Mouse (Mus musculus) forebrain, embryonic 13.5 days (tissue): ENCODE measurements around the gene Zfp456. TPM values are rescaled to one million over a fixed set of nuclear protein-coding genes. Genes with fewer than 3 reads are reported as not detected.
"Not testable (repeated sequence)": the region's sequence is repeated elsewhere in the genome, so short reads cannot be mapped to it uniquely, and the experiment has no call there.

Experiments used
- ATAC-seq: fragments of 200-750 bp; cut with Nextera tagmentation; 2 replicates; pipeline ENCODE4 v1.8.0; 2017
- H3K27ac ChIP-seq: fragments of 300-500 bp; sonication (generic); 2 replicates; pipeline ENCODE4 v1.5.1; 2015; ENCODE audit warnings: inconsistent platforms, mild to moderate bottlenecking, moderate library complexity
- H3K27me3 ChIP-seq: fragments of 300-500 bp; sonication (generic); 2 replicates; pipeline ENCODE4 v1.6.1; 2015; ENCODE audit warnings: mild to moderate bottlenecking, inconsistent platforms
- H3K36me3 ChIP-seq: fragments of 300-500 bp; sonication (generic); 2 replicates; pipeline ENCODE4 v1.6.1; 2015; ENCODE audit warnings: mild to moderate bottlenecking, inconsistent platforms; ENCODE audit not compliant: poor library complexity, severe bottlenecking
- H3K4me1 ChIP-seq: fragments of 300-500 bp; sonication (generic); 2 replicates; pipeline ENCODE4 v1.6.1; 2015; ENCODE audit warnings: inconsistent platforms
- H3K4me2 ChIP-seq: fragments of 300-500 bp; sonication (generic); 2 replicates; pipeline ENCODE4 v1.6.1; 2015; ENCODE audit warnings: inconsistent platforms, mild to moderate bottlenecking, moderate library complexity
- H3K4me3 ChIP-seq: fragments of 300-500 bp; sonication (generic); 2 replicates; pipeline ENCODE4 v1.5.1; 2015; ENCODE audit warnings: mild to moderate bottlenecking, inconsistent platforms
- H3K9ac ChIP-seq: fragments of 300-500 bp; sonication (generic); 2 replicates; pipeline ENCODE4 v1.6.1; 2015; ENCODE audit warnings: mild to moderate bottlenecking, inconsistent platforms
- H3K9me3 ChIP-seq: fragments of 300-500 bp; sonication (generic); replicated peaks from 2 replicates; pipeline ENCODE4 v1.6.1; 2016; ENCODE audit warnings: inconsistent platforms
- WGBS: fragments of 180-500 bp; shearing (Covaris S2); methylation state at CpG from one replicate; pipeline ENCODE4 v1.1.7; 2015; 5-methylcytosine and 5-hydroxymethylcytosine counted together
- polyA plus RNA-seq: library from polyadenylated mRNA; unstranded; fragments of >200 nt; fragmentation: Nextera tagmentation; extraction: Ambion mirVana; gene quantifications from 2 replicates; pipeline ENCODE4 v1.2.1, GENCODE M21; 2015

The Zfp456 gene
- polyA plus RNA-seq: 0.34 and 0.44 TPM in 2 replicates

DNA sequence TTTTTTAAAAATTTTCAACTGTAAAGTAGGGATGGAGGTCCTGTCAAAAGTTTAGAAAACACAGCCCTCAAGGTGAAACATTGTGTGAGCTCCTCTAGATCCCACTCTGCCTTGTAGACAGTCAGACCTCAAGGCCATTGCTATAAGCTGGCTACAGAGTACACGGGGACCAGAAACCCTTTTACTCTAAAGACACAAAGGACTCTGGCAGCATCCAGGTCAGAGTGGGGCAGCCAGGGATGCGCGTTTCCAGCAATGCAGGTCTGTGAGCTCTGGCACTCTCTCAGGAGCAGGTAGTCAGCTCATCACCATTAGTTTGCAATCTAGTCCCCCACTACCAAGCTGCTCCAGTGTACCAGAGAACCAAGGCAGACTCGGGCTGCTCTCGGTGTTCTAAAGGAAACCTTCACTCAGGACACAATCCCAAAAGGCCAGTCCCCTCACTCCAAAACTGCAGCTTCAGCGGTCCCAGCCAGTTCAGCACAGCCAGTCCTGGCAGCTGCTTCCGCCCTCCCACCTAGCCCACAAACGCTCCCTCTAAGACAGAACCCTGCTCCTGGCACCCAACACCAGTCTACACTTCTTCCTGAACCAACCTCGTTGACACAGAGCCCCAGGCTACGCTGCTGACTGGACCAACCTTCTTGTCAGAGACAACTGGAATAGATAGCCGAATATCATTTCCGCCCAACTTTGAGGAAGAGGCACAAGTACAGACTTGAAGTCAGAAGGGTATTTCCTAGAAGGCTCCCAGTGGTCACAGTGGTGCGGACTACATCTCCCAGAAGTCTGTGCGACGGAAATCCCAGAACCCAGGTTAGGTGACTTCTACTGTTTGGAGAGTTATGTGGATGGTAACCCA, at the start of gene Zfp456, which contains the start of gene Gm28041:
TSS of gene Zfp456 (minus strand) at position 761 of the 862 bp plus-strand sequence.
TSS of gene Gm28041 (minus strand) at position 684 of the 862 bp plus-strand sequence.
- not testable (repeated sequence) for H3K9me3 ChIP-seq, H3K27ac ChIP-seq, H3K9ac ChIP-seq, H3K4me1 ChIP-seq, H3K27me3 ChIP-seq, H3K36me3 ChIP-seq
- H3K4me3 ChIP-seq: peak within 1 kb of the TSS; percentile 36
- H3K4me2 ChIP-seq: peak within 1 kb of the TSS; percentile 56
- ATAC-seq: peak; percentile 91
- 23% methylated on average over 15 of the region's 15 CpGs for WGBS

DNA sequence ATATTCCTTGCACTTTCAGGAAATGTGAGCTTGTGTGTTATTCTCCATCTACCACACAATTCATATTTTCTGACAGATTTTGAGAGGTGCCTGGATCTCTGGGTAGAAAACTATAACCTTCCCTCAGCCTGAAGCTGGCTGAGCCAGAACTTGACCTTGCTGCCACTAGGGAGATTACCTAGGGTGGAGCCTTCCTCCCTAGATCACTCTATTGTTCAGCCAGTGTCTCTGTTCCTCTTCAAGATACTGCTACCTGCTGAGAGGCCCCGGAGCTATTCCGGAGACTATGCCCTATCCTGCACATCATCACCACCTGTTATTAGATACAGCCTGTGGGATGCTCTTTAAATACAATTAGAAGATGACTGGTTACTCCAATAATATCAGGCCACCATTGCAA, 46.9 kb upstream of the Zfp456 start:
- H3K9ac ChIP-seq, H3K9me3 ChIP-seq, ATAC-seq, H3K4me3 ChIP-seq, H3K27ac ChIP-seq, H3K4me1 ChIP-seq, H3K27me3 ChIP-seq, H3K4me2 ChIP-seq, H3K36me3 ChIP-seq: not testable (repeated sequence)
- 83% methylated on average over 2 of the region's 2 CpGs for WGBS

DNA sequence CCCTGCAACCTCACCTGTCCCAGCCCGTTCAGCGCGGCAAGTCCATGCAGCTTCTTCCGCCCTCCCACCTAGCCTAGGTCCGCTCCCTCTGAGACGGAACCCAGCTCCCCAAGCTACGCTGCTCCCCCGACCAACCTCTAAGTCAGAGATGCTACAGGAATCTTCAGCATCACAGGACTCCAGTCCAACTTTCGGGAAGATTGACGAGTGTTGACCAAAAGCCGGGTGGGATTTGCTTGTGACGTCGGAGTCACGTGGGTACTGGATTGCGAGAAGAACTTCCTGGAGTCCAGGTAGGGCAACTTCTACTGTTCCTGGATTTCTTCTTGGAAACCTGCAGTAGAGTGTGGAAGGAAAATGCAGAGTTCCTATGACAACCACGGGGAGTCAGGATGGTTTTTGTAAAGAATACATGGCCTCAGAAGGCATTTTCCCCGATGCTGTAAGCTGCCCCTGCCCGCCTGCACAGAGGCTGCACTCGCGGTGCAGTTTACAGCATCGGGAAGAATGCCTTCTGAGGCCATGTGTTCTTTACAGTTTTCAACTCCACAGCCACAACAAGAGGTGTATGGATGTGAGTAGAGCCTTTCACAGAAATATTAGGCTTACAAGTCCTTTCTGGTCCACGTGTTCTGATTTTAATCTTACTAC, 45.7 kb upstream of the Zfp456 start, which contains the start of gene Zfp459:
TSS of gene Zfp459 (minus strand) at position 212 of the 651 bp plus-strand sequence.
- Histone ChIP-seq H3K27me3 (peaks cover 2% of the 10 kb centered on the region; the same call in 1 of the 2 replicates), H3K4me1 (peaks cover 6% of the 10 kb centered on the region), H3K36me3 (no peaks in the 10 kb centered on the region), H3K27ac (no peak within 1 kb of the TSS), H3K4me2 (peak within 1 kb of the TSS; percentile 81), H3K4me3 (peak within 1 kb of the TSS; percentile 59), H3K9me3 (no peaks in the 10 kb centered on the region), H3K9ac (peak within 1 kb of the TSS; percentile 66)
- peak; percentile 90 for ATAC-seq
- 2% methylated on average over 22 of the region's 22 CpGs for WGBS

DNA sequence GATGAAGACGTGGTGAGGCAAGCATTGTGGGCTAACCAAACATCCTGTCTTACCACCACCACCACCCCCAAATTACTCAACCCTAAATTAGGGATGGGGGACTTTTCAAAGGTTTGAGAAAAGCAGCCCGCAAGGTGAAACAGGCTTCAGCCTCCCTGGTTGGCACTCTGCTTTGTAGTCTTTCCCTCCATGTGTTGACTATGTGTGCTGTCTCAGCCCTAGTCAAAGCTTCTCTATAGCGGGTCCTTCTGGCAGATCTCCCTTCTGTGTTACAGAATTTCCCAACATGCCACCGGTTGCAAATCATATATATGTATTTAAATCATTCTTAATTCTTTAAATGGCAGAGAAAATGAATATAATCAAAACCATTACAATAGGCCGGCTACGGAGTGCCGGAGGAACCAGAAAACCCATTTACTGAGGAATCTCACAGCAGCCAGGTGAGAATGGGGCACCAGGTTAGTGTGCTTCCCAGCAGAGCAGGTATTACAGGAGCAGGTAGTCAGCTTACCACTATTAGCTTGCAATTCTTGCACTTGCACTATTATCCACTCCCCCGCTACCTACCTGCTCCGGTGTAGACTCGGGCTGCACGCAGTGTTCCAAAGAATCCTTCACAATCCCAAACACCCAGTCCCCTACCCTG, 45.1 kb upstream of the Zfp456 start:
- Histone ChIP-seq H3K4me1 (peaks cover 6% of the 10 kb centered on the region), H3K27me3 (peaks cover 2% of the 10 kb centered on the region; the same call in 1 of the 2 replicates), H3K9ac (peak overlapping the region; percentile 66), H3K27ac (no peak overlapping the region), H3K4me3 (peak overlapping the region; percentile 59), H3K36me3 (no peaks in the 10 kb centered on the region), H3K9me3 (no peaks in the 10 kb centered on the region), H3K4me2 (peak overlapping the region; percentile 81)
- 36% methylated on average over 11 of the region's 11 CpGs for WGBS
- ATAC-seq: no peak

DNA sequence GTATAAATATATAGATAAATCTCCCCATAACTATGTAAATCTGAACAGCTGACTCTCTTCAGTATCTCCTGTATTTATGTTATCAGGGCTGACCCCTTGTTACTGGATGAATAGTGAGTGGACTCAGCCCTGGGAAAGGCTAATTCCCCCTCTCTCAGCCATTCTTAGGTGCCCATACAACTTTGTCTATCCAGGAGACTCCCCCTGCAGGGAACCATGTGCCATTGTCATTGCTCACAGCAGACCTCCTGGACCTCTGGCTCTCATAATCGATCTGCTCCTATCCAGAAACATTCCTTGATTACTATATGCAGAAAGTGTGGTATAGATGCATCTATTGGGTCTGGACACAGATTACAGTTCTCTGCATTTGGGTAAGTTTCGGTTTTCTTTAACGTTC, 41.2 kb upstream of the Zfp456 start:
- Histone ChIP-seq H3K9me3 (no peaks in the 10 kb centered on the region), H3K27ac (no peak overlapping the region), H3K4me1 (peaks cover 6% of the 10 kb centered on the region), H3K36me3 (no peaks in the 10 kb centered on the region), H3K9ac (no peak overlapping the region), H3K4me2 (no peak overlapping the region), H3K27me3 (no peaks in the 10 kb centered on the region), H3K4me3 (no peak overlapping the region)
- no peak for ATAC-seq
- WGBS: 92% methylated on average over 3 of the region's 3 CpGs

DNA sequence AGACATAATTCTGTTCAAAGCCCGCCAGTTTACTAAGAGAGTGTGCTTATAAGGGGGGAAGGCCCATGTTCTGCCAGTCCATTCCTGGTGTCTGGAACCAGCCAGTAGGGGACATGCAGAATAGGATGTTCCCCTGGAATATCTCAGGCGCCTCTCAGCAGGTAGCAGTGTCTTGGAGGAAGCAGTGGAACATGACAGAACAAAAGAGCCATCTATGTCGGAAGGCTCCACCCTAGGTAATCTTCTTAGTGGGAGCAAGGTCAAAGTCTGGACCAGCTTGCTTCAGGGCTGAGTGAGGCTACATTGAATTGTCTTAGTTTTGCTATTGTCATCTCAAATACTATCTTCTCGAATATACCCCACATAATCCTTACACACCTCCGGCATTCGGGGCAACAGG, 40.1 kb upstream of the Zfp456 start:
- H3K4me3 ChIP-seq: no peak overlapping the region
- H3K4me1 ChIP-seq: peaks cover 3% of the 10 kb centered on the region
- no peaks in the 10 kb centered on the region for H3K27me3 ChIP-seq
- H3K27ac ChIP-seq: no peak overlapping the region
- H3K4me2 ChIP-seq: no peak overlapping the region
- ATAC-seq: no peak
- no peaks in the 10 kb centered on the region for H3K36me3 ChIP-seq
- no peak overlapping the region for H3K9ac ChIP-seq
- WGBS: 87% methylated on average over 6 of the region's 6 CpGs
- H3K9me3 ChIP-seq: no peaks in the 10 kb centered on the region

DNA sequence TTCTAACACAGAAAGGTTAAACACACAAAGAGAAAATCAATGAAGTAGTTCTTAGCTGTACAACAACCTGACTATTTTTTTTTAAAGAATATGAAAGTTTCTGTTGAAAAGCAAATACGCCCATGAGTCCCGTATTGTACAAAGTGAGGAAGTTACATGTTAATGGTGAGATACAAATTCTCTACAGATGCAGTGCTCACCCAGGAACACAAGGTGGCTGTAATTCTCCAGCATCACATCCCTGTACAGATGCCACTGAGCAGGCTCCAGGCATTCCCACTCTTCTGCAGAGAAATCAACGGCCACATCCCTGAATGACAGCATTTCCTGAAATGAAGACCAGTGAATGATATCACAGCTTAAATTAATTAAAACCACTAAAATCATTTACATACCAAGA, 38.0 kb upstream of the Zfp456 start:
- ATAC-seq, H3K27me3 ChIP-seq, H3K4me1 ChIP-seq, H3K27ac ChIP-seq, H3K4me3 ChIP-seq, H3K4me2 ChIP-seq, H3K36me3 ChIP-seq, H3K9me3 ChIP-seq, H3K9ac ChIP-seq: not testable (repeated sequence)
- WGBS: 82% methylated on average over 3 of the region's 3 CpGs

DNA sequence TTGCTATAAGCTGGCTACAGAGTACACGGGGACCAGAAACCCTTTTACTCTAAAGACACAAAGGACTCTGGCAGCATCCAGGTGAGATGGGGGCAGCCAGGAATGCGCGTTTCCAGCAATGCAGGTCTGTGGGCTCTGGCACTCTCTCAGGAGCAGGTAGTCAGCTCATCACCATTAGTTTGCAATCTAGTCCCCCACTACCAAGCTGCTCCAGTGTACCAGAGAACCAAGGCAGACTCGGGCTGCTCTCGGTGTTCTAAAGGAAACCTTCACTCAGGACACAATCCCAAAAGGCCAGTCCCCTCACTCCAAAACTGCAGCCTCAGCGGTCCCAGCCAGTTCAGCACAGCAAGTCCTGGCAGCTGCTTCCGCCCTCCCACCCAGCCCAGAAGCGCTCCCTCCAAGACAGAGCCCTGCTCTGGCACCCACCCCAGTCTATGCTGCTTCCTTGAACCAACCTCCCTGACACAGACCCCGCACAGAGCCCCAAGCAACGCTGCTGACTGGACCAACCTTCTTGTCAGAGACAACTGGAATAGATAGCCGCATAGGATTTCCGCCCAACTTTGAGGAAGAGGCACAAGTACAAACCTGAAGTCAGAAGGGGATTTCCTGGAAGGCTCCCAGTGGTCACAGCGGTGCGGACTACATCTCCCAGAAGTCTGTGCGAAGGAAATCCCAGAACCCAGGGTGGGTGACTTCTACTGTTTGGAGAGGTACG, 23.7 kb upstream of the Zfp456 start, which contains the start of gene Zfp429:
TSS of gene Zfp429 (minus strand) at position 637 of the 721 bp plus-strand sequence.
- H3K36me3 ChIP-seq, H3K9me3 ChIP-seq, H3K27me3 ChIP-seq, H3K27ac ChIP-seq, H3K4me1 ChIP-seq: not testable (repeated sequence)
- H3K4me2 ChIP-seq: peak within 1 kb of the TSS; percentile 59
- WGBS: 4% methylated on average over 16 of the region's 16 CpGs
- ATAC-seq: peak; percentile 96
- H3K4me3 ChIP-seq: peak within 1 kb of the TSS; percentile 60
- peak within 1 kb of the TSS; percentile 51; the same call in 1 of the 2 replicates for H3K9ac ChIP-seq

DNA sequence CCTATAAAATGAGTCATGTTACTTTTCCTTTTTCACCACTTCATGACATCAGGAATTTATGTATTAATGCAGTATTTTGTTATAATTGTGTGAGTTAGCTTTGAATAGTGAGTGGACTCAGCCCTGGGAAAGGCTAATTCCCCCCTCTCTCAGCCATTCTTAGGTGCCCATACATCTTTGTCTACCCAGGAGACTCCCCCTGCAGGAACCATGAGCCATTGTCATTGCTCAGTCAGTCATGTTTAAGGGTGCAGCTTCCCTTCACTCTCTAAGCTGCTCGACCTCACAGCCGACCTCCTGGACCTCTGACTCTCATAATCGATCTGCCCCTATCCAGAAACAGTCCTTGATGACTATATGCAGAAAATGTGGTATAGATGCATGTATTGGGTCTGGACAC, 645 bp upstream of the Zfp456 start:
- not testable (repeated sequence) for H3K27ac ChIP-seq, H3K4me3 ChIP-seq, H3K9me3 ChIP-seq, H3K27me3 ChIP-seq, H3K9ac ChIP-seq, H3K4me1 ChIP-seq, H3K4me2 ChIP-seq, H3K36me3 ChIP-seq
- 48% methylated on average over 3 of the region's 3 CpGs for WGBS
- ATAC-seq: 0 out of 2 replicates have a peak, but pooled peaks have one; percentile 27

DNA sequence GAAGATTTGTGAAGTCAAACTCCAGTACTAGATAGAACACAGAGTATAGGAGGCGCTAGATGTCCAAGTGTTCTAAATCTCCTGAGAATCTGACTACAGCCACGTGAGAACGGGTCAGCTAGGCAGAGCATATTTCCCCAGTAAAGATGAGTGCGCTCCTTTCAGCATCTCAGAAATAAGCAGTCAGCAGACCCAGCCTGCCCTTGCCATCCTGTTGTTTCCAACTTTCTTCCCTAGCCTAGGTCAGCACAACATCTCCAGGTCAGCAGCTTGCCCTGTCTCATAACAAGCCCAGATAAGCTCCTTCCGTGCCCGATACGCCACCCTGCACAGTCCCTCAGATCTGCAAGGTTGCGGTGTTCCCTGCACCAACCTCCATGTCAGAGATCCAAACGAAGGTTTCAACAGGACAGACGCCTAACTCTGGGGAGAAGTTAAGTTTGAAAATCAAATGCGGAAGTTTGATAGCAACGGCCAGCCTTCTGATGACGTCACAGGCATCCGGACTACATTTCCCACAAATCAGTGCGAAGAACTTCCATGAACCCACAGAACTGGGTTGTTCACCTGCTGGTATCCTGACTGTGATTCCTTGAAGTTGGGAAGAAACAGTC, 15.4 kb downstream of the Zfp456 start, which contains the start of the genes Gm28044 and Zfp953:
TSS of gene Gm28044 (minus strand) at position 406 of the 614 bp plus-strand sequence.
TSS of gene Zfp953 (minus strand) at position 475 of the 614 bp plus-strand sequence.
- peak; percentile 98 for ATAC-seq
- Histone ChIP-seq H3K4me2 (peak within 1 kb of the TSS; percentile 70), H3K4me1 (peaks cover 13% of the 10 kb centered on the region), H3K4me3 (peak within 1 kb of the TSS; percentile 66), H3K9me3 (no peaks in the 10 kb centered on the region), H3K36me3 (no peaks in the 10 kb centered on the region), H3K27ac (no peak within 1 kb of the TSS), H3K27me3 (no peaks in the 10 kb centered on the region), H3K9ac (peak within 1 kb of the TSS; percentile 67)
- 1% methylated on average over 15 of the region's 15 CpGs for WGBS

DNA sequence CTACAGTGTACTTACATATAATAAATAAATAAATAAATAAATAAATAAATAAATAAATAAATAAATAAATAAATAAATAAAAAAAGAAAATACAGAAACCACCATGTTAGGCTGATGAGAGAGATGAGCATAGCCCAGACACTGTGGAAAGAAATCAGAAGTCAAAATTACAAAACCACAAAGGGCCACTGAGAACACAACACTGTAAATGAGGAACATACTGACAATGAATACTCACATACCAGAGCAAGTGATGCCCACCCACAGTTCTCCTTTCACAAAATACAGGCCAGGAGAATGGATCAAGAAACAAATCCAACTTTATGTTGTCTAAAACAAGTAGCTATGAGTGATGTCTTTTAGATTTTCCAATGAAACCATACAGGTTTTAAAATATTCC, 23.8 kb downstream of the Zfp456 start:
- no peak overlapping the region for H3K4me3 ChIP-seq

More for the DNA sequence above, 23.8 kb downstream of the Zfp456 start:
- Histone ChIP-seq H3K9ac (no peak overlapping the region), H3K27me3 (no peaks in the 10 kb centered on the region), H3K9me3 (no peaks in the 10 kb centered on the region), H3K36me3 (no peaks in the 10 kb centered on the region), H3K4me2 (no peak overlapping the region), H3K4me1 (no peaks in the 10 kb centered on the region), H3K27ac (no peak overlapping the region)
- no peak for ATAC-seq
